Mouse (Mus musculus): Measurements from ENCODE around the gene Esrrb. TPM values are rescaled to one million over a fixed set of nuclear protein-coding genes. Genes with fewer than 3 reads are reported as not detected.

Gene Esrrb
- total and polyA plus RNA-seq, 2 experiments from 2014 or later = 3.5 to 11.8 TPM

GRCm38 (mm10) chr12:86331248-86331647, 29.7 kb upstream of the Esrrb start:
- Histone ChIP-seq H3K9me3 (replicated peaks; ENCODE audit: control insufficient read depth, low read length) (no peaks in the 10 kb centered on the region), H3K9ac (replicated peaks; ENCODE audit: low read depth, low read length) (no peak overlapping the region)
- WGBS = 78% methylated on average over 10 of the region's 10 CpGs

GRCm38 (mm10) chr12:86336209-86336608, 24.7 kb upstream of the Esrrb start:
- Histone ChIP-seq H3K4me2 (ENCODE audit: low read depth, low read length) (no peak overlapping the region), H3K27ac (ENCODE audit: low read depth) (no peak overlapping the region), H3K4me3 (ENCODE audit: low read depth, low read length) (no peak overlapping the region), H3K9ac (replicated peaks; ENCODE audit: low read depth, low read length) (no peak overlapping the region), H3K36me3 (replicated peaks; ENCODE audit: control insufficient read depth, insufficient read depth, low read length) (no peaks in the 10 kb centered on the region), H3K27me3 (ENCODE audit: control insufficient read depth, insufficient read depth, low read length) (no peaks in the 10 kb centered on the region), H3K4me1 (ENCODE audit: control insufficient read depth, insufficient read depth) (0 out of 2 replicates have a peak, but pooled peaks cover 4% of the 10 kb centered on the region), H3K9me3 (replicated peaks; ENCODE audit: control insufficient read depth, low read length) (no peaks in the 10 kb centered on the region)
- DNase-seq (ENCODE audit: low spot score) = no peak
- TF ChIP-seq EP300 (IDR thresholded peaks at IDR 0.05; ENCODE audit: low read depth) (no peak), CTCF (IDR thresholded peaks at IDR 0.05; ENCODE audit: low read depth) (no peak; the same call in 1 of the 2 replicates)
- WGBS = 95% methylated on average over 3 of the region's 3 CpGs
- no peak for ATAC-seq (ENCODE audit: insufficient read depth, low read depth)

More at GRCm38 (mm10) chr12:86331248-86331647, 29.7 kb upstream of the Esrrb start:
- no peak for ATAC-seq (ENCODE audit: insufficient read depth, low read depth)
- DNase-seq (ENCODE audit: low spot score) = no peak
- no peaks in the 10 kb centered on the region for H3K4me1 ChIP-seq (ENCODE audit: control insufficient read depth, insufficient read depth)
- H3K36me3 ChIP-seq (replicated peaks; ENCODE audit: control insufficient read depth, insufficient read depth, low read length) = no peaks in the 10 kb centered on the region
- no peaks in the 10 kb centered on the region for H3K27me3 ChIP-seq (ENCODE audit: control insufficient read depth, insufficient read depth, low read length)
- TF ChIP-seq CTCF (IDR thresholded peaks at IDR 0.05; ENCODE audit: low read depth) = no peak
- TF ChIP-seq EP300 (IDR thresholded peaks at IDR 0.05; ENCODE audit: low read depth) = no peak
- no peak overlapping the region for H3K27ac ChIP-seq (ENCODE audit: low read depth)
- H3K4me2 ChIP-seq (ENCODE audit: low read depth, low read length) = no peak overlapping the region
- H3K4me3 ChIP-seq (ENCODE audit: low read depth, low read length) = no peak overlapping the region

GRCm38 (mm10) chr12:86336887-86337286, 24.0 kb upstream of the Esrrb start:
- 46% methylated on average over 7 of the region's 7 CpGs for WGBS
- no peak for DNase-seq (ENCODE audit: low spot score)
- Histone ChIP-seq H3K4me1 (ENCODE audit: control insufficient read depth, insufficient read depth) (0 out of 2 replicates have a peak, but pooled peaks cover 4% of the 10 kb centered on the region), H3K9me3 (replicated peaks; ENCODE audit: control insufficient read depth, low read length) (no peaks in the 10 kb centered on the region), H3K9ac (replicated peaks; ENCODE audit: low read depth, low read length) (no peak overlapping the region), H3K4me3 (ENCODE audit: low read depth, low read length) (no peak overlapping the region), H3K4me2 (ENCODE audit: low read depth, low read length) (no peak overlapping the region), H3K27me3 (ENCODE audit: control insufficient read depth, insufficient read depth, low read length) (no peaks in the 10 kb centered on the region), H3K27ac (ENCODE audit: low read depth) (no peak overlapping the region), H3K36me3 (replicated peaks; ENCODE audit: control insufficient read depth, insufficient read depth, low read length) (no peaks in the 10 kb centered on the region)
- ATAC-seq (ENCODE audit: insufficient read depth, low read depth) = no peak
- TF ChIP-seq EP300 (IDR thresholded peaks at IDR 0.05; ENCODE audit: low read depth) (no peak), CTCF (IDR thresholded peaks at IDR 0.05; ENCODE audit: low read depth) (no peak)

- no peak for DNase-seq (ENCODE audit: low spot score)
- WGBS = 82% methylated on average over 8 of the region's 8 CpGs
- Histone ChIP-seq H3K9me3 (replicated peaks; ENCODE audit: control insufficient read depth, low read length) (no peaks in the 10 kb centered on the region), H3K4me3 (ENCODE audit: low read depth, low read length) (no peak overlapping the region), H3K4me1 (ENCODE audit: control insufficient read depth, insufficient read depth) (no peaks in the 10 kb centered on the region), H3K27me3 (ENCODE audit: control insufficient read depth, insufficient read depth, low read length) (0 out of 2 replicates have a peak, but pooled peaks cover 4% of the 10 kb centered on the region), H3K4me2 (ENCODE audit: low read depth, low read length) (no peak overlapping the region), H3K9ac (replicated peaks; ENCODE audit: low read depth, low read length) (no peak overlapping the region), H3K27ac (ENCODE audit: low read depth) (no peak overlapping the region), H3K36me3 (replicated peaks; ENCODE audit: control insufficient read depth, insufficient read depth, low read length) (no peaks in the 10 kb centered on the region)
- TF ChIP-seq EP300 (IDR thresholded peaks at IDR 0.05; ENCODE audit: low read depth) (no peak), CTCF (IDR thresholded peaks at IDR 0.05; ENCODE audit: low read depth) (no peak)
- ATAC-seq (ENCODE audit: insufficient read depth, low read depth) = no peak
These were observed 11.4 kb upstream of the Esrrb start for GRCm38 (mm10) chr12:86349477-86349876.

GRCm38 (mm10) chr12:86359406-86359805, 1.5 kb upstream of the Esrrb start:
- H3K4me3 ChIP-seq (ENCODE audit: low read depth, low read length) = no peak overlapping the region
- no peak overlapping the region for H3K4me2 ChIP-seq (ENCODE audit: low read depth, low read length)
- no peaks in the 10 kb centered on the region for H3K9me3 ChIP-seq (replicated peaks; ENCODE audit: control insufficient read depth, low read length)
- no peak for ATAC-seq (ENCODE audit: insufficient read depth, low read depth)
- peak; percentile 35 for DNase-seq (ENCODE audit: low spot score)
- H3K4me1 ChIP-seq (ENCODE audit: control insufficient read depth, insufficient read depth) = peaks cover 20% of the 10 kb centered on the region
- TF ChIP-seq CTCF (IDR thresholded peaks at IDR 0.05; ENCODE audit: low read depth) (no peak), EP300 (IDR thresholded peaks at IDR 0.05; ENCODE audit: low read depth) (no peak)
- H3K9ac ChIP-seq (replicated peaks; ENCODE audit: low read depth, low read length) = no peak overlapping the region
- H3K36me3 ChIP-seq (replicated peaks; ENCODE audit: control insufficient read depth, insufficient read depth, low read length) = no peaks in the 10 kb centered on the region
- no peak overlapping the region for H3K27ac ChIP-seq (ENCODE audit: low read depth)
- 42% methylated on average over 6 of the region's 6 CpGs for WGBS
- H3K27me3 ChIP-seq (ENCODE audit: control insufficient read depth, insufficient read depth, low read length) = no peaks in the 10 kb centered on the region

- H3K36me3 ChIP-seq (replicated peaks; ENCODE audit: control insufficient read depth, insufficient read depth, low read length) = no peaks in the 10 kb centered on the region
- no peak overlapping the region for H3K4me2 ChIP-seq (ENCODE audit: low read depth, low read length)
- no peak overlapping the region for H3K27ac ChIP-seq (ENCODE audit: low read depth)
- H3K9ac ChIP-seq (replicated peaks; ENCODE audit: low read depth, low read length) = no peak overlapping the region
- no peaks in the 10 kb centered on the region for H3K27me3 ChIP-seq (ENCODE audit: control insufficient read depth, insufficient read depth, low read length)
- 84% methylated on average over 8 of the region's 8 CpGs for WGBS
- no peak overlapping the region for H3K4me3 ChIP-seq (ENCODE audit: low read depth, low read length)
- no peak for TF ChIP-seq CTCF (IDR thresholded peaks at IDR 0.05; ENCODE audit: low read depth)
- no peak for TF ChIP-seq EP300 (IDR thresholded peaks at IDR 0.05; ENCODE audit: low read depth)
- no peaks in the 10 kb centered on the region for H3K9me3 ChIP-seq (replicated peaks; ENCODE audit: control insufficient read depth, low read length)
- DNase-seq (ENCODE audit: low spot score) (no peak), ATAC-seq (ENCODE audit: insufficient read depth, low read depth) (no peak)
- peaks cover 20% of the 10 kb centered on the region for H3K4me1 ChIP-seq (ENCODE audit: control insufficient read depth, insufficient read depth)
These were observed 1.0 kb upstream of the Esrrb start for GRCm38 (mm10) chr12:86359873-86360272.
